ENCODE assay signal across 18 mouse cellular contexts in genomic region chr9:112225046-112225445, GRCm38 (mm10). TPM values are rescaled to one million over a fixed set of nuclear protein-coding genes. Genes with fewer than 3 reads are reported as not detected.
DNase-seq lines count a peak whose midpoint lies in the region; ATAC-seq and TF ChIP-seq lines count a peak whose summit lies in the region.
"Had no signal": no experiment of that assay in that cellular context is flagged by ENCODE, and none has a peak within 500 bp of the region (broad histone marks: within the 10 kb centered on the region; RNA-seq: fewer than 3 reads in every experiment).

No protein-coding gene starts in this region.

- H3K27ac ChIP-seq in kidney, embryonic 16.5 days (ENCODE audit: low read length): no peak overlapping the region
- H3K27ac ChIP-seq in MEL (ENCODE audit: control insufficient read depth, low read depth, low read length): peak overlapping the region; percentile 27; the same call in 1 of the 2 replicates
- no peak overlapping the region for H3K27ac ChIP-seq in kidney, adult 2 months (ENCODE audit: insufficient read depth, low read depth, low read length)
- H3K27ac ChIP-seq: embryonic facial prominence, embryonic 12.5 days; limb, embryonic 13.5 days had no signal

- no peak overlapping the region for H3K9ac ChIP-seq in kidney, embryonic 16.5 days (replicated peaks; ENCODE audit: low read length)
- H3K9ac ChIP-seq in MEL (ENCODE audit: control insufficient read depth, low read depth, low read length, poor library complexity, severe bottlenecking): no peak overlapping the region
- H3K9ac ChIP-seq: embryonic facial prominence, embryonic 12.5 days; limb, embryonic 13.5 days had no signal

- no peaks in the 10 kb centered on the region for H3K79me2 ChIP-seq in MEL (ENCODE audit: control insufficient read depth, insufficient read depth, low read length, poor library complexity)

- ATAC-seq in kidney, embryonic 16.5 days (ENCODE audit: low FRiP score, low TSS enrichment): 0 out of 2 replicates have a peak, but pooled peaks have one; percentile 35
- ATAC-seq in hematopoietic stem cell, adult 5-6 weeks (replicated peaks in 1 of 2; ENCODE audit: insufficient read depth in 1 of 2, low FRiP score in 2 of 2, low TSS enrichment in 1 of 2, low read depth in 1 of 2, poor library complexity in 2 of 2, severe bottlenecking in 2 of 2): peak; percentile 87 to 88
- ATAC-seq: inflammation-experienced regulatory T-cells, adult 6 months had no signal

- no peak overlapping the region for H3K4me2 ChIP-seq in kidney, embryonic 16.5 days (replicated peaks; ENCODE audit: low read depth, low read length)
- H3K4me2 ChIP-seq: embryonic facial prominence, embryonic 12.5 days; limb, embryonic 13.5 days had no signal

- H3K27me3 ChIP-seq in kidney, embryonic 16.5 days (ENCODE audit: insufficient read depth, low read length): peaks cover 5% of the 10 kb centered on the region; the same call in 1 of the 2 replicates
- H3K27me3 ChIP-seq in MEL (ENCODE audit: control insufficient read depth in 1 of 2, insufficient read depth in 2 of 2, low read length in 2 of 2): no peaks in the 10 kb centered on the region
- H3K27me3 ChIP-seq in kidney, adult 2 months (replicated peaks; ENCODE audit: control insufficient read depth, insufficient read depth, low read length): no peaks in the 10 kb centered on the region
- H3K27me3 ChIP-seq: CH12.LX; embryonic facial prominence, embryonic 12.5 days; limb, embryonic 13.5 days had no signal

- H3K36me3 ChIP-seq in kidney, embryonic 16.5 days (ENCODE audit: insufficient read depth, low read length): no peaks in the 10 kb centered on the region
- H3K36me3 ChIP-seq in MEL (ENCODE audit: control insufficient read depth in 1 of 2, insufficient read depth in 2 of 2, low read length in 2 of 2): peaks cover 0 to 8% of the 10 kb centered on the region in 2 experiments; a peak in 2 of 4 replicates
- H3K36me3 ChIP-seq in kidney, adult 2 months (ENCODE audit: control insufficient read depth, insufficient read depth, low read length): no peaks in the 10 kb centered on the region
- H3K36me3 ChIP-seq: embryonic facial prominence, embryonic 12.5 days; limb, embryonic 13.5 days had no signal

- peak in 1 of 3 experiments; percentile 10; a peak in 2 of 6 replicates for TF ChIP-seq CTCF in MEL (IDR thresholded peaks at IDR 0.05 in 2 of 3, conservative IDR thresholded peaks at IDR 0.05 in 1 of 3; ENCODE audit: control insufficient read depth in 1 of 3, insufficient read depth in 1 of 3, low read depth in 2 of 3, low read length in 3 of 3, poor library complexity in 1 of 3, severe bottlenecking in 1 of 3)
- TF ChIP-seq CTCF in kidney, adult 2 months (conservative IDR thresholded peaks at IDR 0.05; ENCODE audit: insufficient read depth, insufficient read length, low read depth, low read length): no peak

- TF ChIP-seq EP300 in MEL (IDR thresholded peaks at IDR 0.05; ENCODE audit: low read depth in 1 of 2, low read length in 2 of 2): peak; percentile 55 to 70; a peak in 3 of 4 replicates

- intact Hi-C loops in left cerebral cortex, postnatal 4 days (cut with DNase I): no loop called here

- no peaks in the 10 kb centered on the region for H3K4me1 ChIP-seq in kidney, embryonic 16.5 days (ENCODE audit: insufficient read depth, low read length)
- peaks cover 0 to 6% of the 10 kb centered on the region in 2 experiments; a peak in 2 of 4 replicates for H3K4me1 ChIP-seq in MEL (ENCODE audit: control insufficient read depth in 1 of 2, insufficient read depth in 2 of 2, low read length in 2 of 2)
- no peaks in the 10 kb centered on the region for H3K4me1 ChIP-seq in kidney, adult 2 months (ENCODE audit: control insufficient read depth, insufficient read depth, low read length)
- H3K4me1 ChIP-seq: embryonic facial prominence, embryonic 12.5 days; limb, embryonic 13.5 days had no signal

- DNase-seq in kidney, adult 9 months: no peak
- peak; percentile 71 for DNase-seq in MEL (ENCODE audit: low read depth, low spot score)
- DNase-seq in thymus, postnatal 0 days (ENCODE audit: low spot score): peak; percentile 68
- no peak for DNase-seq in kidney, adult 2 months
- no peak for DNase-seq in left cerebral cortex, postnatal 4 days
- DNase-seq: adrenal gland, postnatal 10 days; cerebellum, postnatal 10 days; heart, adult 11 months; heart, postnatal 36 days; kidney, postnatal 4 days; midbrain, embryonic 14.5 days had no signal

- 0 out of 2 replicates have a peak, but pooled peaks have one; percentile 9 for TF ChIP-seq RAD21 in MEL (IDR thresholded peaks at IDR 0.05; ENCODE audit: low read depth, low read length)

- no peak overlapping the region for H3K4me3 ChIP-seq in kidney, embryonic 16.5 days (ENCODE audit: low read length)
- no peak overlapping the region for H3K4me3 ChIP-seq in MEL (ENCODE audit: control insufficient read depth in 1 of 2, insufficient read depth in 1 of 2, low read depth in 2 of 2, low read length in 2 of 2)
- no peak overlapping the region for H3K4me3 ChIP-seq in kidney, adult 2 months (ENCODE audit: insufficient read depth, low read depth, low read length)
- H3K4me3 ChIP-seq: embryonic facial prominence, embryonic 12.5 days; left cerebral cortex, adult 2 months; limb, embryonic 13.5 days had no signal

- H3K9me3 ChIP-seq in kidney, embryonic 16.5 days (ENCODE audit: low read length): no peaks in the 10 kb centered on the region
- no peaks in the 10 kb centered on the region for H3K9me3 ChIP-seq in MEL (replicated peaks; ENCODE audit: insufficient read depth, low read length)
- H3K9me3 ChIP-seq: embryonic facial prominence, embryonic 12.5 days; limb, embryonic 13.5 days had no signal

- WGBS in kidney, embryonic 16.5 days: 71% methylated on average over 2 of the region's 2 CpGs
- 76% methylated on average over 2 of the region's 2 CpGs for WGBS in kidney, adult 2 months

- TF ChIP-seq POLR2A in MEL (IDR thresholded peaks at IDR 0.05; ENCODE audit: control insufficient read depth in 1 of 2, insufficient read depth in 1 of 2, low read depth in 1 of 2, low read length in 2 of 2, poor library complexity in 1 of 2): no peak
- TF ChIP-seq POLR2A in kidney, adult 2 months (IDR thresholded peaks at IDR 0.05; ENCODE audit: low read depth, low read length): no peak

TF ChIP-seq in MEL, 35 proteins besides CTCF, POLR2A, EP300 and RAD21:
- TF ChIP-seq JUND (IDR thresholded peaks at IDR 0.05; ENCODE audit: low read depth, low read length) (peak; percentile 45; the same call in 1 of the 2 replicates), SMC3 (IDR thresholded peaks at IDR 0.05; ENCODE audit: low read depth, low read length) (peak; percentile 14), SIN3A (IDR thresholded peaks at IDR 0.05; ENCODE audit: low read length) (peak; percentile 49; the same call in 1 of the 2 replicates), POLR2AphosphoS2 (IDR thresholded peaks at IDR 0.05; ENCODE audit: low read length) (no peak), GATA1 (IDR thresholded peaks at IDR 0.05; ENCODE audit: low read depth, low read length) (peak; percentile 71), RCOR1 (IDR thresholded peaks at IDR 0.05; ENCODE audit: low read depth, low read length) (peak; percentile 41), TAL1 (IDR thresholded peaks at IDR 0.05; ENCODE audit: low read length) (no peak), NRF1 (IDR thresholded peaks at IDR 0.05; ENCODE audit: insufficient read depth, low read depth, low read length, poor library complexity, severe bottlenecking) (no peak), CHD2 (IDR thresholded peaks at IDR 0.05; ENCODE audit: low read length) (no peak), ZNF384 (IDR thresholded peaks at IDR 0.05; ENCODE audit: low read depth, low read length) (peak; percentile 50), TCF12 (IDR thresholded peaks at IDR 0.05; ENCODE audit: low read depth, low read length) (peak; percentile 50; the same call in 1 of the 2 replicates), GABPA (IDR thresholded peaks at IDR 0.05; ENCODE audit: low read depth, low read length) (no peak), NELFE (IDR thresholded peaks at IDR 0.05; ENCODE audit: low read depth, low read length) (no peak), MEF2A (IDR thresholded peaks at IDR 0.05; ENCODE audit: extremely low read depth, insufficient replicate concordance, low read depth, low read length, poor library complexity, severe bottlenecking) (no peak), E2F4 (IDR thresholded peaks at IDR 0.05; ENCODE audit: borderline replicate concordance, low read depth, low read length) (no peak), TBP (IDR thresholded peaks at IDR 0.05; ENCODE audit: low read depth, low read length) (no peak), CHD1 (IDR thresholded peaks at IDR 0.05; ENCODE audit: low read depth, low read length) (no peak), ETS1 (IDR thresholded peaks at IDR 0.05; ENCODE audit: low read depth, low read length) (peak; percentile 37; the same call in 1 of the 2 replicates), MAX (IDR thresholded peaks at IDR 0.05; ENCODE audit: low read length) (no peak), UBTF (IDR thresholded peaks at IDR 0.05; ENCODE audit: borderline replicate concordance, insufficient read depth, low read depth, low read length) (no peak), ZC3H11A (IDR thresholded peaks at IDR 0.05; ENCODE audit: low read depth, low read length) (peak; percentile 14; the same call in 1 of the 2 replicates), MXI1 (IDR thresholded peaks at IDR 0.05; ENCODE audit: low read depth, low read length) (0 out of 2 replicates have a peak, but pooled peaks have one; percentile 35)

RNA-seq across cellular contexts. Expression of gene Arpp21, which starts 10.7 kb away (rescaled TPM):
- polyA plus RNA-seq in kidney, embryonic 16.5 days (2015; fragmentation: Nextera tagmentation; extraction: Ambion mirVana): 0.78 and 0.79 TPM in 2 replicates
- total RNA-seq in MEL (2012; rRNA removed): 0.12 and 0.16 TPM in 2 replicates
- under 1 TPM in 1 of 2 experiments, not detected in 1; 0.10 TPM for polyA plus RNA-seq in MEL (2012; ENCODE audit: insufficient read depth in 1 of 2, insufficient read length in 2 of 2, low read depth in 1 of 2, low replicate concordance in 2 of 2, missing spikeins in 1 of 2)
- total RNA-seq in hematopoietic stem cell, adult 5-6 weeks (2017): 11.2 and 17.6 TPM in 2 replicates
- polyA plus RNA-seq in thymus, postnatal 0 days (2015; fragmentation: Nextera tagmentation; extraction: Ambion mirVana): 391 and 434 TPM in 2 replicates
- polyA plus RNA-seq in kidney, adult 2 months (2012; rRNA removed): 0.18 and 0.74 TPM in 2 replicates
- total RNA-seq in left cerebral cortex, postnatal 4 days (2021): 100 to 1,000 TPM; 459 to 577 TPM
- total RNA-seq: CH12.LX had no signal

Comparison
In these comparisons a context has a peak if more than half of its experiments do, and no peak if none do; other contexts are left out.
1. DNase-seq: peak in MEL (single experiment) and thymus, postnatal 0 days (single experiment); none in kidney, adult 9 months (single experiment), kidney, adult 2 months (single experiment) and left cerebral cortex, postnatal 4 days (single experiment).
2. RNA of gene Arpp21, which starts 10.7 kb away (polyA plus RNA-seq): 391 to 434 TPM in thymus, postnatal 0 days; 0.78 to 0.79 TPM in kidney, embryonic 16.5 days, 0.18 to 0.74 TPM in kidney, adult 2 months and 0.10 TPM in MEL; every median in the first group is over 100 times any median in the second.